Mouse (Mus musculus) spleen, postnatal 36 days (tissue): Measurements from ENCODE around the gene R3hdml.

ENCODE experiments used
- DNase-seq, 2 experiments: peaks; one replicate each; pipeline ENCODE4 v3.0.0; 2022; ENCODE audit warnings: low spot score in 2 of 2, mixed read lengths in 1 of 2

The R3hdml gene

GRCm38 (mm10) chr2:163539321-163540040, 47.4 kb downstream of the R3hdml start:
- no peak for DNase-seq

- DNase-seq: no peak
Measured at GRCm38 (mm10) chr2:163540231-163541117, 48.4 kb downstream of the R3hdml start.

- no peak for DNase-seq
Measured at GRCm38 (mm10) chr2:163541568-163542182, 49.6 kb downstream of the R3hdml start.

DNA sequence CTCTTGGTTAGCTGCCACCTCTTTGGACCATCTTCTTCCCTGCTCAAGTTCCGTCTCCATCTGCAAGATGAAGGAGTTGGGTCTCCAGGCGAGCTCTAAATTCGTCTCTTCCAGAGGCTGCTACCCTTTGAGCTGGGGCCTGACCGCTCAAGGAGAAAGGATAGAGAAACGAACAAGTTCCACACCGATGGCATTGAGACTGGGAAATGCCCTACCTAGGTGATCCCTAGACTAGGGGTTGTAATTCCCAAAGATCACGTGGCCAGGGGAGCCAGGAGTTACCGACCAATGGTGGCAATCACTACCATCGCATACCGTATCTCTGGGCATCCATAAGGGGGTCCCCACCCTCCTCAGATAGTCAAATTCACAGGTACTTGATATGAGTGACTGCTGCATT, 50.6 kb downstream of the R3hdml start:
- DNase-seq: no peak

- DNase-seq: no peak
Measured at GRCm38 (mm10) chr2:163546623-163547318, 54.7 kb downstream of the R3hdml start.

- DNase-seq: no peak
Measured at GRCm38 (mm10) chr2:163548822-163549221, 56.7 kb downstream of the R3hdml start.

DNA sequence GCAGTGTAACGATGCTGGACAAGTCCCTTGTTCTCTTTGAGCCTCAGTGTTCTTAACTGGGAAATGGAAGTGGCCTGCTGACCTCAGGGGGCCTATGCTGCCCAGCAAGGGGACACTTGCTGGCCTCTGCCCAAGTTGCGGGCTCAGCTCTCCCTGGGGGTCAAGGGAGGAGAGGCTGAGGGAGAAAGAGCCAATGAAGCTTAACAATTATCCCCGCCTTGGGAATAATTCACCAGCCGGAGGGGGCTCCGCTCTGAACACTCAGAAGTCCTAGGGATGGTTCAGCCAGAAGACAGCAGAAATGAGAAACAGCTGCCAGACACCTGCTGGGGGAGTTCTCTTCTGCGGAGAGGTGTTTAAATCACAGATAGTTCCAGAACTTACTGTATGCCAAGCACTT, 57.7 kb downstream of the R3hdml start:
- DNase-seq: no peak
